Mouse (Mus musculus) Muller cell, postnatal 12 days (primary cell): Measurements from ENCODE around the gene Grb2.

Experiments used
- DNase-seq: peaks from one replicate; pipeline ENCODE4 v3.0.0-alpha.2; 2015; ENCODE audit errors: inconsistent ontology term

Gene Grb2

GRCm38 (mm10) chr11:115608421-115609399 is 99.7 kb downstream of the Grb2 start:
- DNase-seq: peak; percentile 13

GRCm38 (mm10) chr11:115606733-115607132 is 101.7 kb downstream of the Grb2 start:
- no peak for DNase-seq

- DNase-seq: no peak
Measured at GRCm38 (mm10) chr11:115604304-115604696, 104.1 kb downstream of the Grb2 start.

- peak; percentile 96 for DNase-seq
Measured at GRCm38 (mm10) chr11:115603476-115604303, 104.7 kb downstream of the Grb2 start, which contains the start of the genes Mrps7 and Gga3. TSS of gene Mrps7 (plus strand) at chr11:115603925. TSS of gene Gga3 (minus strand) at chr11:115604051.

GRCm38 (mm10) chr11:115603128-115603475 is 105.3 kb downstream of the Grb2 start:
- DNase-seq: no peak

GRCm38 (mm10) chr11:115601174-115601573 is 107.2 kb downstream of the Grb2 start:
- DNase-seq: no peak

GRCm38 (mm10) chr11:115600743-115601142 is 107.7 kb downstream of the Grb2 start:
- DNase-seq: no peak

- DNase-seq: no peak
Measured at GRCm38 (mm10) chr11:115599722-115600121, 108.7 kb downstream of the Grb2 start.

GRCm38 (mm10) chr11:115598309-115598708 is 110.1 kb downstream of the Grb2 start:
- no peak for DNase-seq

- DNase-seq: no peak
Measured at GRCm38 (mm10) chr11:115595209-115595608, 113.2 kb downstream of the Grb2 start.
